Mouse (Mus musculus): Measurements from ENCODE around the gene Iqce. TPM values are rescaled to one million over a fixed set of nuclear protein-coding genes. Genes with fewer than 3 reads are reported as not detected.
A peak's percentile ranks its signal among the peaks of the same experiment; 100 is the strongest.

The Iqce gene
- polyA plus RNA-seq, 1 experiment from 2014 or later = 8.2 TPM

GRCm38 (mm10) chr5:140731040-140731797 lies 29.0 kb upstream of the Iqce start:
- Histone ChIP-seq H3K4me2 (no peak overlapping the region), H3K27ac (no peak overlapping the region), H3K9ac (no peak overlapping the region), H3K9me3 (replicated peaks) (no peaks in the 10 kb centered on the region), H3K4me3 (no peak overlapping the region), H3K27me3 (peaks cover 20% of the 10 kb centered on the region), H3K36me3 (no peaks in the 10 kb centered on the region), H3K4me1 (replicated peaks) (peaks cover 10% of the 10 kb centered on the region)
- no peak for ATAC-seq (replicated peaks; ENCODE audit: insufficient number of reproducible peaks, insufficient read depth, low FRiP score, low read depth)
- WGBS = 77% methylated on average over 11 of the region's 11 CpGs

- H3K9ac ChIP-seq = no peak overlapping the region
- no peaks in the 10 kb centered on the region; the same call in 1 of the 2 replicates for H3K27me3 ChIP-seq
- no peak for ATAC-seq (replicated peaks; ENCODE audit: insufficient number of reproducible peaks, insufficient read depth, low FRiP score, low read depth)
- no peak overlapping the region for H3K27ac ChIP-seq
- no peak overlapping the region for H3K4me2 ChIP-seq
- no peak overlapping the region for H3K4me3 ChIP-seq
- H3K4me1 ChIP-seq (replicated peaks) = no peaks in the 10 kb centered on the region
- WGBS = 76% methylated on average over 17 of the region's 17 CpGs
- no peaks in the 10 kb centered on the region for H3K36me3 ChIP-seq
- H3K9me3 ChIP-seq (replicated peaks) = no peaks in the 10 kb centered on the region
Measured at GRCm38 (mm10) chr5:140726946-140727740, 25.0 kb upstream of the Iqce start.

- Histone ChIP-seq H3K9me3 (replicated peaks) (no peaks in the 10 kb centered on the region), H3K4me1 (replicated peaks) (no peaks in the 10 kb centered on the region), H3K9ac (no peak overlapping the region), H3K4me3 (no peak overlapping the region), H3K4me2 (no peak overlapping the region), H3K36me3 (no peaks in the 10 kb centered on the region), H3K27ac (no peak overlapping the region), H3K27me3 (no peaks in the 10 kb centered on the region; the same call in 1 of the 2 replicates)
- 82% methylated on average over 7 of the region's 7 CpGs for WGBS
- ATAC-seq (replicated peaks; ENCODE audit: insufficient number of reproducible peaks, insufficient read depth, low FRiP score, low read depth) = no peak
Measured at GRCm38 (mm10) chr5:140726062-140726839, 24.1 kb upstream of the Iqce start.

GRCm38 (mm10) chr5:140723822-140724221 lies 21.6 kb upstream of the Iqce start, which contains the start of gene Amz1:
TSS of gene Amz1 (plus strand) at chr5:140724127.
- no peak for ATAC-seq (replicated peaks; ENCODE audit: insufficient number of reproducible peaks, insufficient read depth, low FRiP score, low read depth)
- WGBS = 74% methylated on average over 13 of the region's 13 CpGs

GRCm38 (mm10) chr5:140722121-140722520 lies 19.9 kb upstream of the Iqce start:
- H3K36me3 ChIP-seq = peaks cover 25% of the 10 kb centered on the region
- H3K4me2 ChIP-seq = no peak overlapping the region
- no peaks in the 10 kb centered on the region for H3K4me1 ChIP-seq (replicated peaks)
- H3K4me3 ChIP-seq = no peak overlapping the region
- H3K9me3 ChIP-seq (replicated peaks) = no peaks in the 10 kb centered on the region
- 70% methylated on average over 3 of the region's 3 CpGs for WGBS
- no peak overlapping the region for H3K9ac ChIP-seq
- no peaks in the 10 kb centered on the region; the same call in 1 of the 2 replicates for H3K27me3 ChIP-seq
- ATAC-seq (replicated peaks; ENCODE audit: insufficient number of reproducible peaks, insufficient read depth, low FRiP score, low read depth) = no peak
- no peak overlapping the region for H3K27ac ChIP-seq

More at GRCm38 (mm10) chr5:140723822-140724221, 21.6 kb upstream of the Iqce start, which contains the start of gene Amz1:
- Histone ChIP-seq H3K9ac (no peak within 1 kb of the TSS), H3K4me3 (no peak within 1 kb of the TSS), H3K27me3 (no peaks in the 10 kb centered on the region; the same call in 1 of the 2 replicates), H3K9me3 (replicated peaks) (no peaks in the 10 kb centered on the region), H3K36me3 (peaks cover 8% of the 10 kb centered on the region), H3K4me1 (replicated peaks) (no peaks in the 10 kb centered on the region), H3K27ac (no peak within 1 kb of the TSS), H3K4me2 (no peak within 1 kb of the TSS)

GRCm38 (mm10) chr5:140720773-140721172 lies 18.6 kb upstream of the Iqce start:
- H3K4me2 ChIP-seq = no peak overlapping the region
- no peak overlapping the region for H3K4me3 ChIP-seq
- peaks cover 36% of the 10 kb centered on the region for H3K36me3 ChIP-seq
- H3K9me3 ChIP-seq (replicated peaks) = no peaks in the 10 kb centered on the region
- H3K9ac ChIP-seq = no peak overlapping the region
- 74% methylated on average over 7 of the region's 7 CpGs for WGBS
- no peak for ATAC-seq (replicated peaks; ENCODE audit: insufficient number of reproducible peaks, insufficient read depth, low FRiP score, low read depth)
- no peak overlapping the region for H3K27ac ChIP-seq
- no peaks in the 10 kb centered on the region for H3K4me1 ChIP-seq (replicated peaks)
- H3K27me3 ChIP-seq = no peaks in the 10 kb centered on the region; the same call in 1 of the 2 replicates

GRCm38 (mm10) chr5:140711040-140711439 lies 8.9 kb upstream of the Iqce start:
- no peak for ATAC-seq (replicated peaks; ENCODE audit: insufficient number of reproducible peaks, insufficient read depth, low FRiP score, low read depth)
- H3K4me2 ChIP-seq = no peak overlapping the region
- no peak overlapping the region for H3K9ac ChIP-seq
- peaks cover under 1% of the 10 kb centered on the region; the same call in 1 of the 2 replicates for H3K4me1 ChIP-seq (replicated peaks)
- no peaks in the 10 kb centered on the region for H3K9me3 ChIP-seq (replicated peaks)
- peaks cover 66% of the 10 kb centered on the region for H3K36me3 ChIP-seq
- no peak overlapping the region for H3K4me3 ChIP-seq
- WGBS = 78% methylated on average over 5 of the region's 5 CpGs
- H3K27me3 ChIP-seq = no peaks in the 10 kb centered on the region
- H3K27ac ChIP-seq = no peak overlapping the region

GRCm38 (mm10) chr5:140710315-140710714 lies 8.1 kb upstream of the Iqce start:
- Histone ChIP-seq H3K36me3 (peaks cover 63% of the 10 kb centered on the region), H3K27me3 (no peaks in the 10 kb centered on the region), H3K27ac (no peak overlapping the region), H3K9ac (no peak overlapping the region), H3K4me1 (replicated peaks) (peaks cover 8% of the 10 kb centered on the region; the same call in 1 of the 2 replicates), H3K4me2 (no peak overlapping the region), H3K9me3 (replicated peaks) (no peaks in the 10 kb centered on the region), H3K4me3 (no peak overlapping the region)
- 85% methylated on average over 6 of the region's 6 CpGs for WGBS
- no peak for ATAC-seq (replicated peaks; ENCODE audit: insufficient number of reproducible peaks, insufficient read depth, low FRiP score, low read depth)

- 50% methylated on average over 7 of the region's 7 CpGs for WGBS
- peaks cover 19% of the 10 kb centered on the region; the same call in 1 of the 2 replicates for H3K36me3 ChIP-seq
- H3K9me3 ChIP-seq (replicated peaks) = no peaks in the 10 kb centered on the region
- no peak for ATAC-seq (replicated peaks; ENCODE audit: insufficient number of reproducible peaks, insufficient read depth, low FRiP score, low read depth)
- H3K4me2 ChIP-seq = peak overlapping the region; percentile 79
- H3K4me1 ChIP-seq (replicated peaks) = peaks cover 31% of the 10 kb centered on the region
- peak overlapping the region; percentile 72 for H3K9ac ChIP-seq
- peak overlapping the region; percentile 69 for H3K4me3 ChIP-seq
- peak overlapping the region; percentile 75 for H3K27ac ChIP-seq
- H3K27me3 ChIP-seq = no peaks in the 10 kb centered on the region
Measured at GRCm38 (mm10) chr5:140705501-140706171, 3.5 kb upstream of the Iqce start.

- Histone ChIP-seq H3K27me3 (no peaks in the 10 kb centered on the region), H3K27ac (peak within 1 kb of the TSS; percentile 93), H3K9ac (peak within 1 kb of the TSS; percentile 72), H3K36me3 (peaks cover 10% of the 10 kb centered on the region; the same call in 1 of the 2 replicates), H3K4me3 (peak within 1 kb of the TSS; percentile 69), H3K4me1 (replicated peaks) (peaks cover 39% of the 10 kb centered on the region), H3K4me2 (peak within 1 kb of the TSS; percentile 79), H3K9me3 (replicated peaks) (no peaks in the 10 kb centered on the region)
- peak; percentile 94 for ATAC-seq (replicated peaks; ENCODE audit: insufficient number of reproducible peaks, insufficient read depth, low FRiP score, low read depth)
- WGBS = under 1% methylated on average over 69 of the region's 69 CpGs
Measured at GRCm38 (mm10) chr5:140704378-140705251, 2.4 kb upstream of the Iqce start, which contains the start of gene Brat1. TSS of gene Brat1 (plus strand) at chr5:140705011.
